Mouse (Mus musculus): ENCODE data around the gene C130074G19Rik.

- no peak for TF ChIP-seq CTCF (IDR thresholded peaks at IDR 0.05; ENCODE audit: low read depth, low read length)
- TF ChIP-seq GATA1 (IDR thresholded peaks at IDR 0.05; ENCODE audit: borderline replicate concordance, low read length): no peak
These were observed 49.5 kb downstream of the C130074G19Rik start for GRCm38 (mm10) chr1:184833499-184833898.
